Mouse (Mus musculus) liver, embryonic 14.5 days (tissue): ENCODE results near the gene Mccc1. TPM values are rescaled to one million over a fixed set of nuclear protein-coding genes. Genes with fewer than 3 reads are reported as not detected.

Experiments
- ATAC-seq: fragments of 200-750 bp; cut with Nextera tagmentation; 2 replicates; pipeline ENCODE4 v1.8.0; 2017; ENCODE audit warnings: moderate number of reproducible peaks, mild to moderate bottlenecking, moderate library complexity; ENCODE audit not compliant: insufficient read depth
- DNase-seq, 3 experiments: peaks; one replicate each; pipeline ENCODE4 v3.0.0-alpha.2; 2012 to 2013; ENCODE audit warnings: low read depth in 3 of 3, low spot score in 3 of 3
- H3K27ac ChIP-seq: fragments of 300-500 bp; sonication (generic); 2 replicates; pipeline ENCODE4 v1.5.1; 2014; ENCODE audit warnings: moderate library complexity, mild to moderate bottlenecking, control low read depth, inconsistent platforms
- H3K27me3 ChIP-seq: fragments of 300-500 bp; sonication (generic); 2 replicates; pipeline ENCODE4 v1.6.1; 2014; ENCODE audit warnings: mild to moderate bottlenecking, low read length, moderate library complexity; ENCODE audit not compliant: control insufficient read depth, insufficient read depth
- H3K36me3 ChIP-seq: fragments of 300-500 bp; sonication (generic); replicated peaks from 2 replicates; pipeline ENCODE4 v1.6.1; 2014; ENCODE audit warnings: low read depth; ENCODE audit not compliant: control insufficient read depth, insufficient read depth
- H3K4me1 ChIP-seq, 2 experiments: fragments of 200-500 bp in 1 of 2; fragments of 300-500 bp in 1 of 2; sonication (generic) in 1 of 2; replicated peaks; 2 replicates each; pipeline ENCODE4 v1.6.1; 2012 to 2014; ENCODE audit warnings: antibody characterized with exemption in 1 of 2, inconsistent platforms in 1 of 2, low read length in 1 of 2; ENCODE audit not compliant: control insufficient read depth in 2 of 2, insufficient read depth in 2 of 2
- H3K4me2 ChIP-seq: fragments of 300-500 bp; sonication (generic); 2 replicates; pipeline ENCODE4 v1.6.1; 2014; ENCODE audit warnings: low read depth, mild to moderate bottlenecking, control low read depth, moderate library complexity
- H3K4me3 ChIP-seq, 2 experiments: fragments of 200-500 bp in 1 of 2; fragments of 300-500 bp in 1 of 2; sonication (generic) in 1 of 2; 2 replicates each; pipeline ENCODE4 v1.5.1; 2012 to 2014; ENCODE audit warnings: low read depth in 2 of 2, low read length in 2 of 2, mild to moderate bottlenecking in 2 of 2, control low read depth in 1 of 2, inconsistent platforms in 1 of 2, moderate library complexity in 1 of 2; ENCODE audit not compliant: insufficient read depth in 1 of 2
- H3K9ac ChIP-seq: fragments of 300-500 bp; sonication (generic); replicated peaks from 2 replicates; pipeline ENCODE4 v1.6.1; 2014; ENCODE audit warnings: mild to moderate bottlenecking, control low read depth, moderate library complexity
- H3K9me3 ChIP-seq: fragments of 300-500 bp; sonication (generic); 2 replicates; pipeline ENCODE4 v1.6.1; 2016; ENCODE audit warnings: low read length, mixed read lengths; ENCODE audit not compliant: control insufficient read depth
- CTCF ChIP-seq: IDR thresholded peaks from 2 replicates; pipeline ENCODE4 v1.5.1; 2016; ENCODE audit warnings: antibody characterized with exemption, low read depth, control low read depth
- EP300 ChIP-seq: IDR thresholded peaks from 2 replicates; pipeline ENCODE4 v1.6.1; 2016; ENCODE audit warnings: antibody characterized with exemption, low read depth
- WGBS: fragments of 180-500 bp; shearing (Covaris S2); extraction: QIAGEN DNeasy Blood & Tissue Kit; methylation state at CpG from one replicate; pipeline ENCODE4 v1.1.7; 2014; ENCODE audit not compliant: insufficient replicate concordance; 5-methylcytosine and 5-hydroxymethylcytosine counted together
- polyA plus RNA-seq, 2 experiments: library from polyadenylated mRNA; depleted of rRNA in 1 of 2; stranded (reverse) in 1 of 2; unstranded in 1 of 2; fragments of >200 nt; fragmentation: Nextera tagmentation in 1 of 2; extraction: Ambion mirVana in 1 of 2; gene quantifications; 2 replicates each; pipeline versions ENCODE4 v1.2.1 to v1.2.3; 2012 to 2014

The Mccc1 gene
- polyA plus RNA-seq, 2 experiments: 7.4 to 10.8 TPM

GRCm38 (mm10) chr3:35964928-35965327, 35.5 kb downstream of the Mccc1 start:
- WGBS: 12% methylated on average over 4 of the region's 4 CpGs
- Histone ChIP-seq H3K9ac (no peak overlapping the region), H3K4me3 (no peak overlapping the region), H3K27me3 (no peaks in the 10 kb centered on the region), H3K36me3 (no peaks in the 10 kb centered on the region), H3K9me3 (no peaks in the 10 kb centered on the region), H3K27ac (no peak overlapping the region), H3K4me1 (0 out of 4 replicates have a peak, but pooled peaks cover 0 to 4% of the 10 kb centered on the region in 2 experiments), H3K4me2 (no peak overlapping the region)
- DNase-seq: no peak
- peak; percentile 56 for ATAC-seq
- no peak for TF ChIP-seq CTCF
- no peak for TF ChIP-seq EP300

- ATAC-seq (no peak), DNase-seq (no peak)
- H3K9me3 ChIP-seq: no peaks in the 10 kb centered on the region
- WGBS: 75% methylated on average over 5 of the region's 5 CpGs
- H3K27ac ChIP-seq: no peak overlapping the region
- no peak overlapping the region for H3K4me3 ChIP-seq
- no peaks in the 10 kb centered on the region for H3K36me3 ChIP-seq
- H3K27me3 ChIP-seq: no peaks in the 10 kb centered on the region
- 0 out of 4 replicates have a peak, but pooled peaks cover 0 to 4% of the 10 kb centered on the region in 2 experiments for H3K4me1 ChIP-seq
- no peak overlapping the region for H3K9ac ChIP-seq
- H3K4me2 ChIP-seq: no peak overlapping the region
- TF ChIP-seq CTCF (no peak), EP300 (no peak)
These were observed 36.6 kb downstream of the Mccc1 start for GRCm38 (mm10) chr3:35963921-35964320.

- no peak for DNase-seq
- Histone ChIP-seq H3K4me3 (no peak overlapping the region), H3K9me3 (no peaks in the 10 kb centered on the region), H3K4me2 (no peak overlapping the region), H3K27ac (no peak overlapping the region), H3K36me3 (no peaks in the 10 kb centered on the region), H3K4me1 (0 out of 4 replicates have a peak, but pooled peaks cover 0 to 4% of the 10 kb centered on the region in 2 experiments), H3K27me3 (no peaks in the 10 kb centered on the region), H3K9ac (no peak overlapping the region)
- WGBS: 70% methylated on average over 4 of the region's 4 CpGs
- no peak for ATAC-seq
- TF ChIP-seq CTCF (no peak), EP300 (no peak)
These were observed 37.1 kb downstream of the Mccc1 start for GRCm38 (mm10) chr3:35963401-35963800.

GRCm38 (mm10) chr3:35962967-35963366, 37.5 kb downstream of the Mccc1 start:
- no peaks in the 10 kb centered on the region for H3K27me3 ChIP-seq
- DNase-seq (no peak), ATAC-seq (no peak)
- no peak overlapping the region for H3K27ac ChIP-seq
- H3K9me3 ChIP-seq: no peaks in the 10 kb centered on the region
- 0 out of 4 replicates have a peak, but pooled peaks cover 0 to 4% of the 10 kb centered on the region in 2 experiments for H3K4me1 ChIP-seq
- no peak overlapping the region for H3K9ac ChIP-seq
- H3K4me2 ChIP-seq: no peak overlapping the region
- TF ChIP-seq EP300 (no peak), CTCF (peak; percentile 59)
- no peaks in the 10 kb centered on the region for H3K36me3 ChIP-seq
- no peak overlapping the region for H3K4me3 ChIP-seq
- 65% methylated on average over 5 of the region's 5 CpGs for WGBS

GRCm38 (mm10) chr3:35957230-35957629, 43.2 kb downstream of the Mccc1 start:
- ATAC-seq (no peak), DNase-seq (no peak)
- Histone ChIP-seq H3K27me3 (no peaks in the 10 kb centered on the region), H3K9me3 (no peaks in the 10 kb centered on the region), H3K36me3 (no peaks in the 10 kb centered on the region), H3K4me3 (no peak overlapping the region), H3K27ac (no peak overlapping the region), H3K4me2 (no peak overlapping the region), H3K4me1 (no peaks in the 10 kb centered on the region), H3K9ac (no peak overlapping the region)
- no peak for TF ChIP-seq EP300
- no peak for TF ChIP-seq CTCF
- WGBS: 77% methylated on average over 3 of the region's 3 CpGs
